8 mouse cellular contexts compared by ENCODE assay signal in the genomic region with DNA sequence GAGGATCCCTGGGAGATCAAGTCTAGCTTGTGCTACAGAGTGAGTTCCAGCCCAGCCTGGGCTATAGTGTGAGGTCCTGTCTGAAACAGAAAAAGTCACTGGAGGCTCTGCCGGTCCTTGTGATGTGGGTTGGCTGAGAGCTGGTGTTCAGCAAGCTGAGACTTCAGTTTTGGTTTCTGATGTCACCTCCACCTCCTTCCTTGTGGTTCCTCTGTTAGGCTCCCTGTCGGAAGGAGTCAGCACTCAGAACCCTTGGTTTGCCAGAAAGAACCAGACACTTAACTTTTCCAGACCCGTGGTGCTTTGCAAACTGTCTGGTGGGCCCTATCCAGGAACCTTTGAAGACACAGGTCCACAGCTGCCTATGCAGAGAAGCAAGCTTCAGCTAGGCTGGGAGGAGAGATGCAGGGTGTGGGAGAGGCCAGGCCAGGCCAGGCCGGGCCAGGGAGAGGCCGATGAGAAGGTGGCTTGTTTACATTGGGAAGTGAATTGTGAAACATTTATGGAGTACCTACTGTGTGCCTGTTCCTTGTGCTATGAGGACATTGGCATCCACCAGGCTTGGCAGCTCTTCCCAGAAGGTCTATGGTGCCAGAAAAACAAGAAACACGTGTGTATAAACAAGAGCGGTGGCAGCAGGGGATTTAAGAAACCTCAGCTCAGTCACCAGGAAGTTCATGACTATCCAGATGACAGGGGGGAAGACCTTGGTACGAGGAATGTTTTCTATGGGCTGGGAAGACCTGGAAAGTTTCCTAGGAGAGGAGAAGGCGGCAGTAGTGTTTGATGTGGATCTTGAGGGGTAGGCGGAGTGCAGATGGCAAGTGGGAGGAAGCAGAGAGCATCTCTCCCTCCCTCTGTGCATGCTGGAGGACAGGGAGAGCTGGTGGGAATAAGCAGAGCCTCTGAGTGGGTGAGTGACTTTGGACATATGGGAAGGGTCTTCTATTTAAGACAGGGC. TPM values are rescaled to one million over a fixed set of nuclear protein-coding genes. Genes with fewer than 3 reads are reported as not detected.
DNase-seq lines count a peak whose midpoint lies in the region; ATAC-seq lines count a peak whose summit lies in the region.

No protein-coding gene starts in this region.

- 74% methylated on average over 10 of the region's 10 CpGs for WGBS in hindbrain, embryonic 12.5 days
- 81% methylated on average over 10 of the region's 10 CpGs for WGBS in forebrain, embryonic 12.5 days

- no peak overlapping the region for H3K9ac ChIP-seq in hindbrain, embryonic 12.5 days
- no peak overlapping the region for H3K9ac ChIP-seq in forebrain, embryonic 12.5 days

- H3K9me3 ChIP-seq in hindbrain, embryonic 12.5 days (replicated peaks), result peaks cover 4% of the 10 kb centered on the region
- no peaks in the 10 kb centered on the region for H3K9me3 ChIP-seq in forebrain, embryonic 12.5 days

- H3K36me3 ChIP-seq in hindbrain, embryonic 12.5 days, result no peaks in the 10 kb centered on the region
- H3K36me3 ChIP-seq in forebrain, embryonic 12.5 days (replicated peaks), result no peaks in the 10 kb centered on the region

- no peak overlapping the region for H3K27ac ChIP-seq in hindbrain, embryonic 12.5 days
- no peak overlapping the region for H3K27ac ChIP-seq in forebrain, embryonic 12.5 days

- no peak overlapping the region for H3K4me2 ChIP-seq in hindbrain, embryonic 12.5 days (replicated peaks)
- H3K4me2 ChIP-seq in forebrain, embryonic 12.5 days, result no peak overlapping the region

- no peak for ATAC-seq in hindbrain, embryonic 12.5 days (ENCODE audit: low FRiP score)
- no peak for ATAC-seq in forebrain, embryonic 12.5 days (ENCODE audit: low FRiP score)

- intact Hi-C loops in left cerebral cortex, postnatal 4 days (cut with DNase I), result no loop called here

- peaks cover 5% of the 10 kb centered on the region; the same call in 1 of the 2 replicates for H3K27me3 ChIP-seq in hindbrain, embryonic 12.5 days
- peaks cover 4% of the 10 kb centered on the region; the same call in 1 of the 2 replicates for H3K27me3 ChIP-seq in forebrain, embryonic 12.5 days

- H3K4me3 ChIP-seq in hindbrain, embryonic 12.5 days, result no peak overlapping the region
- H3K4me3 ChIP-seq in forebrain, embryonic 12.5 days (replicated peaks), result no peak overlapping the region

- peaks cover 10% of the 10 kb centered on the region for H3K4me1 ChIP-seq in hindbrain, embryonic 12.5 days
- H3K4me1 ChIP-seq in forebrain, embryonic 12.5 days, result peaks cover 6% of the 10 kb centered on the region

- peak; percentile 72 for DNase-seq in cerebellum, adult 9-10 months
- no peak for DNase-seq in cerebellum, postnatal 4 days (ENCODE audit: low spot score in 2 of 2)
- DNase-seq in left cerebral cortex, adult 11 months (ENCODE audit: low spot score), result peak; percentile 71
- DNase-seq in left cerebral cortex, postnatal 4 days, result no peak
- DNase-seq in layer of hippocampus, adult 8-10 months (ENCODE audit: low spot score in 2 of 2), result peak; percentile 85 to 88
- peak; percentile 36 for DNase-seq in naive thymus-derived CD4-positive, alpha-beta T cell, adult 2 months (ENCODE audit: low read depth)

RNA-seq across cellular contexts. Expression of gene Mical2, which starts 13.4 kb away (rescaled TPM):
- total RNA-seq in left cerebral cortex, postnatal 4 days (2021), result 100 to 1,000 TPM; 109 to 114 TPM
- 100 to 1,000 TPM; 538 to 639 (median 590) TPM for total RNA-seq in layer of hippocampus, adult 8-10 months (2022)
- 1.6 and 2.3 TPM in 2 replicates for polyA plus RNA-seq in hindbrain, embryonic 12.5 days (2016; fragmentation: Nextera tagmentation; extraction: Ambion mirVana)
- polyA plus RNA-seq in forebrain, embryonic 12.5 days (2016; fragmentation: Nextera tagmentation; extraction: Ambion mirVana), result 2.3 and 3.4 TPM in 2 replicates

Comparison
In these comparisons a context has a peak if more than half of its experiments do, and no peak if none do; other contexts are left out.
1. DNase-seq: peak in cerebellum, adult 9-10 months (single experiment), left cerebral cortex, adult 11 months (single experiment), layer of hippocampus, adult 8-10 months (2 of 2) and naive thymus-derived CD4-positive, alpha-beta T cell, adult 2 months (single experiment); none in cerebellum, postnatal 4 days (0 of 2) and left cerebral cortex, postnatal 4 days (single experiment).
2. RNA of gene Mical2, which starts 13.4 kb away (total RNA-seq): 538 to 639 TPM in layer of hippocampus, adult 8-10 months; 109 to 114 TPM in left cerebral cortex, postnatal 4 days; every median in the first group is over 4 times any median in the second.